Mouse (Mus musculus) v-Abl transformed pro-B cells (cell line): ENCODE data around the gene Itpr3.

ENCODE experiments used
- in situ Hi-C, 2 experiments: fragments of 400-800 bp; cut with MboI; formaldehyde crosslinking; loops; one replicate each; pipeline ENCODE4 v1.15.1; 2025; ENCODE audit not compliant: unreplicated experiment in 2 of 2

Itpr3 gene

DNA sequence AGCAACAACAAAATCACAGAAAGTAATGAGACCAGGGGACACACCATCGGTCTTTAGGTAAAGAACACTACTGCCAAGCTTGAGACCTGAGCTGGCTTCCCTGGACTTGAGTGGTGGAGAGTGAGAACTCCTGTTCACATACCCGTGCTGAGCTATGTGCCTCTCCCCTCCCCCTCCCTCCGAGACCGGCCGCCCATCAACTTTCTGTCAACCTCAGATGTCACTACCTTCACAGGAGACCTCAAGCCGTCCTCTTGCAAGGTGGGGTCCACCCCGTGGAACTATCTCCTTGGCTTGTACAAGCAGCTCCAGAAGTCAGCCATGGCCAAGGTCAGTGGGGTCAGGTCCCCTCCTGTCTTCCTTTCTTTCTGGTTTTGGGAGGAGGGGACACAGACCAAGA, 24.8 kb upstream of the Itpr3 start:
- in situ Hi-C loops: loop anchor here (5.0 to 25.0 kb wide), 2 partner anchors 55 to 1480 kb away; partner anchors contain the start of gene Fkbp5 (in 1 of the 2)

DNA sequence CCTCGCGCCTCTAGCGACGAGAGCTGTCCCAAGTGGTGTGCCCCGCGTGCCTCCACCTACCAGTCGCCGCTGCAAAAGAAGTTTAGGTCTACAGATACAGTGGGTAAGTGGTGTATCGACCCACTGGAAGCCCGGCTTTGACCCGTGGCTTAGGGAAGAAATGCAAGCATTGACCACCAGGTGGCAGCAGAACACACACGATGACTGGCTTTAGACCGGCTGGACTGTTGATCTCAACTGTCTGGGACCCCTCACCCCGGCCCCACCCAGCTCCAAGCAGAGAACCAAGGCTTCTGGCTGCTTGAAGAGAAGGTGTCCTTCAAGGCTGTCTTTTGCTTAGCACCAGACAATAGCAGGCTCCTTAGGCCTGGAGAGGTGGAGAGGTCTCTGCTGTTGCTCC, 24.2 kb upstream of the Itpr3 start:
- in situ Hi-C loops: loop anchor here (5.0 to 25.0 kb wide), 2 partner anchors 54 to 1479 kb away; partner anchors contain the start of gene Fkbp5 (in 1 of the 2)

DNA sequence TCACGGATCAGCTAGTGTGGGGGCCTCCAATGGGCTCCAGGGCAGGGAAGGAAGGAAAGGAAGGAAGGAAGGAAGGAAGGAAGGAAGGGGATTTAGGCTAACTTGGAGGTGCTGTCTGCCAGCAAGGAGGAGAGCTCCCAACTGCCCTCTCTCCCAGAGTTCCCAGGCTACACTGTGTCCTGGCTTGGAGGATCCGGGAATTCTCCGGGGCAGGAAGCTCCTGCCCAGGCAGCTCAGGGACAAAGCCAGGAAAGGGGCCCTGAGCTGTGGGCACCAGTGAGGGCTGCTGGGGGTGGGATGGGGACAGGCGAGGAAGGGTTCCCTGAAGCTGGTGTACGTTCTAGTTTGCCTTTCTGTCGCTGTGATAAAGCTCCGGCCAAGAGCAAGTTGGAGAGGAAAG, 20.6 kb upstream of the Itpr3 start:
- in situ Hi-C loops: loop anchor here in 1 of 2 experiments (25.0 kb wide), 1 partner anchor 1476 kb away; the partner anchor contains the start of gene Fkbp5

GRCm38 (mm10) chr17:27038335-27039050, 18.6 kb upstream of the Itpr3 start:
- in situ Hi-C loops: loop anchor here in 1 of 2 experiments (25.0 kb wide), 1 partner anchor 1474 kb away; the partner anchor contains the start of gene Fkbp5

GRCm38 (mm10) chr17:27039432-27040102, 17.5 kb upstream of the Itpr3 start:
- in situ Hi-C loops: loop anchor here in 1 of 2 experiments (25.0 kb wide), 1 partner anchor 1473 kb away; the partner anchor contains the start of gene Fkbp5

GRCm38 (mm10) chr17:27040304-27041045, 16.6 kb upstream of the Itpr3 start:
- in situ Hi-C loops: loop anchor here in 1 of 2 experiments (25.0 kb wide), 1 partner anchor 1472 kb away; the partner anchor contains the start of gene Fkbp5

DNA sequence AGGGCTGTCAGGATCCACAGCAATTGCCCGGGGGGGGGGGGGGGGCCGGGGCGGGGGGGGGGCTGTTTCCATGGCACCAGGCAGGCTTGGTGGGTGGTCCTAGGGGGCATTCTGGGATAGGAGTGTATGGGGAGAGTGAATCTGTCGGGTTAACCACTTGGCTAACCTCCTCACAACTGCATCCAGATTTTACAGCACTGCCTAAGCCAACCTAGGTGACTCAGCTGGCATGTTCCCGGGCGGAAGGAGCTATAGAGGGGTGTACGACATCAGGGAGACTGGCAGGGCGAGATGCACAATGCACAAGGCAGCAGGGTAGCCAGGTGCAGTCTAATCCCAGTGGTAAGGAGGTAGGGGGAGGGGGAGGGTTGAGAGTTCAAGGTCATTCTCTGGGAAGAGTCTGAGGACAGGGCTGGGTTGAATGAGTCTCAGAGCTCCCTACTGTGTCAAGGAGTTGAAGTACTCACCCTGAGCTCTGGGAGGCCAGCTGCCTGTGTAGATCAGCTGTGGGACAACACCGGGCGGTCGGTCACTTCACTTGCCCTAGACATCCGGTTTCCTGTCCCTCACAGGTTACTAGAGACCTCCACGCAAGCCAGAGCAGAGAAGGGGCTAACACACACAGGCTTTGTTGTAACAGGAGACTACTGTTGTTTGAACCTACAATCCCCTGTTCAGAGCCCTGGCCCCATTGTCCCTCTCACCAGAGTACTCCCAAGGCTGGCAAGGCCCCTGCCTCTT, 15.9 kb upstream of the Itpr3 start:
- in situ Hi-C loops: loop anchor here in 1 of 2 experiments (25.0 kb wide), 1 partner anchor 1471 kb away; the partner anchor contains the start of gene Fkbp5

DNA sequence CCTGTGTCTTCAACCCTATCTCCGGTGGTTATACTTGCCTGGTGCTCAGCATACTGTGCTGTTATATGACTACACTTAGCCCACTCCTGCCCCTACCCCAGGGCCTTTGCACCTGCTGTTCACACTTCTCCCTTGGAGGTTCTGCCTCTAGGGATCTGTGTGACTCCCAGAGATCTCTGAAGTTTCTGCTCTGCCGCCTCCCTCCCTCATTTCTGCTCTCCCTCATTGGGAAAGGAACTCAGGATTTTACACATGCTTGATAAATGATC, 15.4 kb upstream of the Itpr3 start:
- in situ Hi-C loops: loop anchor here in 1 of 2 experiments (25.0 kb wide), 1 partner anchor 1471 kb away; the partner anchor contains the start of gene Fkbp5

GRCm38 (mm10) chr17:27042840-27043239, 14.3 kb upstream of the Itpr3 start:
- in situ Hi-C loops: loop anchor here in 1 of 2 experiments (25.0 kb wide), 1 partner anchor 1469 kb away; the partner anchor contains the start of gene Fkbp5

DNA sequence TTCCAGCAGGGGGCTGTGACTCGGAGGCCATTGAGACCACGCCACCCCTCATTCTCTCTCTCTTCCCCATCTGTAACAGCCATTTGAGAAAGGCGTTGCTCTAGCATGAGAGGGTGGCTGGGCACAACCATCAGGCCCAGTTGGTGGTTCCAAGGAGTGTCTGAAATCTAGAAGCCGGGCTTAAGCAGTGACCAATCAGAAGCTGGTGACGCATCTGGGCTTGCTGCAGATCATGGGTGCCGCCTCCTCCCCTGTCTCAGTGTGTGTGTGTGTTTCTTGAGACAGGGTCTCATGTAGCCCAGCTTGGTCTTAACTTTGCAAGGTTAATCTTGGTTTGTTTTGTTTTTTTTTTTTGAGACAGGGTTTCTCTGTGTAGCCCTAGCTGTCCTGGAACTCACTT, 11.9 kb upstream of the Itpr3 start:
- in situ Hi-C loops: loop anchor here in 1 of 2 experiments (25.0 kb wide), 1 partner anchor 1467 kb away; the partner anchor contains the start of gene Fkbp5

GRCm38 (mm10) chr17:27047762-27048444, 9.2 kb upstream of the Itpr3 start:
- in situ Hi-C loops: loop anchor here in 1 of 2 experiments (25.0 kb wide), 1 partner anchor 1464 kb away; the partner anchor contains the start of gene Fkbp5

DNA sequence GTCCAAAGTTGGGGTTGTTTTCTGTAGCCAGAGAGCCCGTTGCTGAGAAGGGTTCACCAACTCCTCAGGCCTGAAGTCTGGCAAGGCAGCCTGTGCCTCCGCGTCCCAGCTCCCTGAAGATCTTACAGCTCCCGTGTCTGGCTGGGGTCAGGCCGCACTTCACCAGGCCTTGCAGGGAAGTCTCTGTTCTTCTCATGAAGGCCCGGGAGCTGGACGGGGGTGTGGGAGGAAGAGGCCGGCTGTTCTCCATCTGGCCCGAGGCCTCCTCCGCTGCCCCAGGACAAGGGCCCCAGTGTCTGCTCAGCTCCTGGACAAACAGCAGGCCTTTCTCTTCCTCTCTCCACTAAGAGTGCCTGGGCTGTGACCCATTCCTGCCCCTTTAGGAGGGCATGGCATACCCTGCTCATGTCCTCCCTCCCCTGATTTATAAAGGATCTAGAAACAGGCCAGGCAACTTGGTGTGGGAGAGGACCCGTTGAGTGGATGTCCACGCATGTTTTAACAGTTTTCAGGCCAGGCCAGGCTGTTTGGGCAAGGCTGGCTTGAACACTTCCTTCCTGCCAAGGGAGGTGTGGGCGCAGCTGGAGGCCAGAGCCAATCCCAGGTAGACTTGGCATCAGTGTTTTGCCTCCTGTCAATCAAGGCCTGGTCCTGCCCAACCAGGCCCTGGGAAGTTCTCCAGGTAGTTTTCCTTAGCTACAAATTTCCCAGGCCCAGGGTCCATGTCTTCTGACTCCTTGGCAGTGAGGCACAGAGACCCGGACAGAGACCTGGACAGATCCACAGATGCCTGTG, 8.5 kb upstream of the Itpr3 start:
- in situ Hi-C loops: loop anchor here in 1 of 2 experiments (25.0 kb wide), 1 partner anchor 1464 kb away; the partner anchor contains the start of gene Fkbp5

GRCm38 (mm10) chr17:27050853-27051252, 6.3 kb upstream of the Itpr3 start:
- in situ Hi-C loops: no loop called here

- in situ Hi-C loops: no loop called here
These were observed 5.6 kb upstream of the Itpr3 start for GRCm38 (mm10) chr17:27051514-27051913.

- in situ Hi-C loops: no loop called here
These were observed 934 bp upstream of the Itpr3 start for GRCm38 (mm10) chr17:27056170-27056569.

DNA sequence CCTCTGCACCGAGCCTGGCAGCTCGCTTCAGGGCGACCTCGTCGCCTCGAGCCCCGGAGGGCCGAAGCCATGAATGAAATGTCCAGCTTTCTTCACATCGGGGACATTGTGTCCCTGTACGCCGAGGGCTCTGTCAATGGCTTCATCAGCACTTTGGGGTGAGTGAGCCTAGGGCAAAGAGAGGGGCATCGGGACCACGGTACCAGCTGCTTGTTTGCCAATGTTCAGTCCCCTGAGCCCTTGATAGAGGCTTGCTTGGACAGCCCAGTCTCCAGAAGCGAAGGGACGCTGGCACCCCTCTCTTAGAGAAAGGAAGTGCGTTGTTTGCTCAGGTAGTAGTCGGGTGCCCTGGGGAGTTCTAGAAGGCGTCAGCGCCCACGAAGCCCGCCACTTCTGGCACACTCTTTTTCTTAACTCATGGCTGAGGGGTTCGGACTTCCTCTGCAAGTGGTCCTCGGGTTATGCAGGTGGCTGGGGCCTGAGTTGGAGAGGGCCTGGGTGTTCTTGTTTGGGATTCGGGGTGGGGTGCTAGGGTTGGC, 482 bp downstream of the Itpr3 start:
- in situ Hi-C loops: no loop called here

DNA sequence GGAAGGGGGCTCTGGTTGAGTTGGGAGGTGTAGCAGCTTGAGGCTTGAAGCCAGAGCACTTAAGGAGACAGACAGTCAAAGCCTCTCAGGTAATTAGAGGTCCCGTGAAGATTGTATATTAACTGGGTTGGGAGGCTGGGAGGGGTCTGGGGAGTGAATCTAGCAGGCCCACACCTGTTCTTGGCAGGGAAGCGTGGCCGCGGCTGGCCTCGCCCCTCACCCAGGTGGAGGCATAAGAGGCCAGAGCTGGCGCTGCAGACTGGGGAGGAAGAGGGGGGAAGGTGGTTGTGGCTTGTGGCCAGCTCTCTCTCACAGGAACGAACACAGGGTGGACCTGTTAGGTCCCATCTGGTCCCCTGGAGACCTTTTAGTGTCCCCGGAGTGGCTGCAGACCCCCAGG, 3.6 kb downstream of the Itpr3 start:
- in situ Hi-C loops: no loop called here

GRCm38 (mm10) chr17:27061727-27062126, 4.6 kb downstream of the Itpr3 start:
- in situ Hi-C loops: no loop called here
